Mouse (Mus musculus) forebrain, embryonic 15.5 days (tissue): ENCODE data around the gene Art5. TPM values are rescaled to one million over a fixed set of nuclear protein-coding genes. Genes with fewer than 3 reads are reported as not detected.

ENCODE experiments used
- ATAC-seq: fragments of 200-750 bp; cut with Nextera tagmentation; replicated peaks from 2 replicates; pipeline ENCODE4 v1.8.0; 2017; ENCODE audit warnings: mild to moderate bottlenecking, moderate TSS enrichment, moderate library complexity
- H3K27ac ChIP-seq: fragments of 300-500 bp; sonication (generic); replicated peaks from 2 replicates; pipeline ENCODE4 v1.5.1; 2015; ENCODE audit warnings: mild to moderate bottlenecking, inconsistent platforms
- H3K27me3 ChIP-seq: fragments of 300-500 bp; sonication (generic); 2 replicates; pipeline ENCODE4 v1.6.1; 2015; ENCODE audit warnings: inconsistent platforms
- H3K36me3 ChIP-seq: fragments of 300-500 bp; sonication (generic); 2 replicates; pipeline ENCODE4 v1.6.1; 2015; ENCODE audit warnings: mild to moderate bottlenecking, inconsistent platforms
- H3K4me1 ChIP-seq: fragments of 300-500 bp; sonication (generic); 2 replicates; pipeline ENCODE4 v1.6.1; 2015; ENCODE audit warnings: inconsistent platforms
- H3K4me2 ChIP-seq: fragments of 300-500 bp; sonication (generic); replicated peaks from 2 replicates; pipeline ENCODE4 v1.6.1; 2015; ENCODE audit warnings: mild to moderate bottlenecking, inconsistent platforms
- H3K4me3 ChIP-seq: fragments of 300-500 bp; sonication (generic); 2 replicates; pipeline ENCODE4 v1.5.1; 2015; ENCODE audit warnings: mild to moderate bottlenecking, inconsistent platforms
- H3K9ac ChIP-seq: fragments of 300-500 bp; sonication (generic); replicated peaks from 2 replicates; pipeline ENCODE4 v1.6.1; 2015; ENCODE audit warnings: mild to moderate bottlenecking, inconsistent platforms
- H3K9me3 ChIP-seq: fragments of 300-500 bp; sonication (generic); 2 replicates; pipeline ENCODE4 v1.6.1; 2016; ENCODE audit warnings: inconsistent platforms
- WGBS: fragments of 180-500 bp; shearing (Covaris S2); methylation state at CpG from one replicate; pipeline ENCODE4 v1.1.7; 2015; ENCODE audit warnings: mixed read lengths; 5-methylcytosine and 5-hydroxymethylcytosine counted together
- polyA plus RNA-seq: library from polyadenylated mRNA; unstranded; fragments of >200 nt; fragmentation: Nextera tagmentation; extraction: Ambion mirVana; gene quantifications from 2 replicates; pipeline ENCODE4 v1.2.1, GENCODE M21; 2015

Art5 gene
- 0.83 and 0.97 TPM in 2 replicates for polyA plus RNA-seq

- no peak for ATAC-seq
- H3K9me3 ChIP-seq = no peaks in the 10 kb centered on the region
- no peaks in the 10 kb centered on the region for H3K27me3 ChIP-seq
- H3K27ac ChIP-seq = no peak within 1 kb of the TSS
- 86% methylated on average over 7 of the region's 7 CpGs for WGBS
- peaks cover 8% of the 10 kb centered on the region; the same call in 1 of the 2 replicates for H3K4me1 ChIP-seq
- no peaks in the 10 kb centered on the region for H3K36me3 ChIP-seq
- H3K4me3 ChIP-seq = no peak within 1 kb of the TSS
- no peak within 1 kb of the TSS for H3K4me2 ChIP-seq
- H3K9ac ChIP-seq = no peak within 1 kb of the TSS
Measured at GRCm38 (mm10) chr7:102109171-102109570, at the start of gene Art5. Gene Art5, minus strand, starts transcription at chr7:102109489.

- Histone ChIP-seq H3K36me3 (peaks cover 71% of the 10 kb centered on the region), H3K9me3 (no peaks in the 10 kb centered on the region), H3K27me3 (no peaks in the 10 kb centered on the region), H3K4me3 (no peak overlapping the region), H3K4me2 (no peak overlapping the region), H3K4me1 (no peaks in the 10 kb centered on the region), H3K27ac (no peak overlapping the region), H3K9ac (no peak overlapping the region)
- no peak for ATAC-seq
- WGBS = 93% methylated on average over 5 of the region's 5 CpGs
Measured at GRCm38 (mm10) chr7:102153691-102154090, 44.4 kb upstream of the Art5 start.

- Histone ChIP-seq H3K4me3 (no peak overlapping the region), H3K4me2 (no peak overlapping the region), H3K4me1 (no peaks in the 10 kb centered on the region), H3K36me3 (peaks cover 76% of the 10 kb centered on the region), H3K27ac (no peak overlapping the region), H3K9ac (no peak overlapping the region), H3K27me3 (no peaks in the 10 kb centered on the region), H3K9me3 (no peaks in the 10 kb centered on the region)
- 98% methylated on average over 5 of the region's 5 CpGs for WGBS
- ATAC-seq = no peak
Measured at GRCm38 (mm10) chr7:102137898-102138297, 28.6 kb upstream of the Art5 start.

- ATAC-seq = no peak
- Histone ChIP-seq H3K36me3 (peaks cover 78% of the 10 kb centered on the region), H3K4me3 (no peak overlapping the region), H3K4me2 (no peak overlapping the region), H3K27ac (no peak overlapping the region), H3K4me1 (no peaks in the 10 kb centered on the region), H3K27me3 (no peaks in the 10 kb centered on the region), H3K9ac (no peak overlapping the region), H3K9me3 (no peaks in the 10 kb centered on the region)
- 87% methylated on average over 1 of the region's 1 CpGs for WGBS
Measured at GRCm38 (mm10) chr7:102137464-102137863, 28.2 kb upstream of the Art5 start.

- Histone ChIP-seq H3K27ac (no peak overlapping the region), H3K4me1 (no peaks in the 10 kb centered on the region), H3K4me2 (no peak overlapping the region), H3K9ac (no peak overlapping the region), H3K27me3 (no peaks in the 10 kb centered on the region), H3K4me3 (no peak overlapping the region), H3K36me3 (peaks cover 79% of the 10 kb centered on the region), H3K9me3 (no peaks in the 10 kb centered on the region)
- WGBS = 96% methylated on average over 4 of the region's 4 CpGs
- ATAC-seq = no peak
Measured at GRCm38 (mm10) chr7:102132395-102132794, 23.1 kb upstream of the Art5 start.

GRCm38 (mm10) chr7:102120326-102120725 lies 11.0 kb upstream of the Art5 start:
- no peak for ATAC-seq
- H3K4me2 ChIP-seq = no peak overlapping the region
- no peak overlapping the region for H3K27ac ChIP-seq
- H3K9ac ChIP-seq = no peak overlapping the region
- WGBS = 93% methylated on average over 10 of the region's 10 CpGs
- H3K4me1 ChIP-seq = no peaks in the 10 kb centered on the region
- no peaks in the 10 kb centered on the region for H3K9me3 ChIP-seq
- no peak overlapping the region for H3K4me3 ChIP-seq
- H3K36me3 ChIP-seq = peaks cover 74% of the 10 kb centered on the region
- H3K27me3 ChIP-seq = no peaks in the 10 kb centered on the region

- H3K9ac ChIP-seq = no peak overlapping the region
- no peak overlapping the region for H3K4me3 ChIP-seq
Measured at GRCm38 (mm10) chr7:102117382-102117781, 8.1 kb upstream of the Art5 start.

GRCm38 (mm10) chr7:102116579-102117331 lies 7.5 kb upstream of the Art5 start, which contains the start of gene Chrna10:
Gene Chrna10, minus strand, starts transcription at chr7:102116828.
- no peaks in the 10 kb centered on the region for H3K9me3 ChIP-seq

More at GRCm38 (mm10) chr7:102117382-102117781, 8.1 kb upstream of the Art5 start:
- 81% methylated on average over 6 of the region's 6 CpGs for WGBS
- Histone ChIP-seq H3K27me3 (no peaks in the 10 kb centered on the region), H3K4me2 (no peak overlapping the region), H3K27ac (no peak overlapping the region), H3K9me3 (no peaks in the 10 kb centered on the region), H3K4me1 (no peaks in the 10 kb centered on the region), H3K36me3 (peaks cover 45% of the 10 kb centered on the region)
- no peak for ATAC-seq

GRCm38 (mm10) chr7:102113151-102113729 lies 4.0 kb upstream of the Art5 start:
- no peaks in the 10 kb centered on the region for H3K4me1 ChIP-seq
- H3K27ac ChIP-seq = no peak overlapping the region
- no peaks in the 10 kb centered on the region for H3K27me3 ChIP-seq
- no peaks in the 10 kb centered on the region for H3K9me3 ChIP-seq
- no peak overlapping the region for H3K4me3 ChIP-seq
- no peak overlapping the region for H3K9ac ChIP-seq
- H3K36me3 ChIP-seq = peaks cover 4% of the 10 kb centered on the region
- H3K4me2 ChIP-seq = no peak overlapping the region
- 87% methylated on average over 45 of the region's 45 CpGs for WGBS
- ATAC-seq = no peak

More at GRCm38 (mm10) chr7:102116579-102117331, 7.5 kb upstream of the Art5 start, which contains the start of gene Chrna10:
- H3K36me3 ChIP-seq = peaks cover 39% of the 10 kb centered on the region
- ATAC-seq = no peak
- no peak within 1 kb of the TSS for H3K27ac ChIP-seq
- H3K4me2 ChIP-seq = no peak within 1 kb of the TSS
- H3K27me3 ChIP-seq = no peaks in the 10 kb centered on the region
- WGBS = 47% methylated on average over 7 of the region's 7 CpGs
- H3K9ac ChIP-seq = no peak within 1 kb of the TSS
- H3K4me3 ChIP-seq = no peak within 1 kb of the TSS
- no peaks in the 10 kb centered on the region for H3K4me1 ChIP-seq

- H3K4me1 ChIP-seq = peaks cover 8% of the 10 kb centered on the region; the same call in 1 of the 2 replicates
- no peak overlapping the region for H3K9ac ChIP-seq
- H3K27ac ChIP-seq = no peak overlapping the region
- 87% methylated on average over 4 of the region's 4 CpGs for WGBS
- no peak overlapping the region for H3K4me3 ChIP-seq
- no peak for ATAC-seq
- no peak overlapping the region for H3K4me2 ChIP-seq
- no peaks in the 10 kb centered on the region for H3K9me3 ChIP-seq
- H3K27me3 ChIP-seq = no peaks in the 10 kb centered on the region
- H3K36me3 ChIP-seq = no peaks in the 10 kb centered on the region
Measured at GRCm38 (mm10) chr7:102109746-102110145, 457 bp upstream of the Art5 start.

GRCm38 (mm10) chr7:102108206-102108605 lies 1.1 kb downstream of the Art5 start:
- Histone ChIP-seq H3K27me3 (no peaks in the 10 kb centered on the region), H3K4me3 (no peak overlapping the region), H3K4me2 (no peak overlapping the region), H3K27ac (no peak overlapping the region), H3K9me3 (no peaks in the 10 kb centered on the region), H3K4me1 (peaks cover 8% of the 10 kb centered on the region; the same call in 1 of the 2 replicates), H3K36me3 (no peaks in the 10 kb centered on the region), H3K9ac (no peak overlapping the region)
- no peak for ATAC-seq
- WGBS = 78% methylated on average over 1 of the region's 1 CpGs

GRCm38 (mm10) chr7:102106700-102107141 lies 2.6 kb downstream of the Art5 start:
- no peak overlapping the region for H3K9ac ChIP-seq

More at GRCm38 (mm10) chr7:102106700-102107141, 2.6 kb downstream of the Art5 start:
- H3K36me3 ChIP-seq = no peaks in the 10 kb centered on the region
- ATAC-seq = no peak
- 24% methylated on average over 23 of the region's 23 CpGs for WGBS
- H3K4me2 ChIP-seq = peak overlapping the region; percentile 42
- no peak overlapping the region for H3K27ac ChIP-seq
- no peaks in the 10 kb centered on the region for H3K27me3 ChIP-seq
- H3K9me3 ChIP-seq = no peaks in the 10 kb centered on the region
- peak overlapping the region; percentile 21 for H3K4me3 ChIP-seq
- peaks cover 8% of the 10 kb centered on the region; the same call in 1 of the 2 replicates for H3K4me1 ChIP-seq
